Mouse (Mus musculus) erythroblast, embryonic 14.5 days (primary cell): ENCODE results near the gene Arf6. TPM values are rescaled to one million over a fixed set of nuclear protein-coding genes. Genes with fewer than 3 reads are reported as not detected.

Experiments used
- H3K27me3 ChIP-seq: 2 replicates; pipeline ENCODE4 v1.6.1; 2012; ENCODE audit warnings: inconsistent platforms; ENCODE audit not compliant: control insufficient read depth
- H3K36me3 ChIP-seq: 2 replicates; pipeline ENCODE4 v1.6.1; 2012; ENCODE audit warnings: mild to moderate bottlenecking, inconsistent platforms; ENCODE audit not compliant: control insufficient read depth
- H3K4me1 ChIP-seq: 2 replicates; pipeline ENCODE4 v1.6.1; 2012; ENCODE audit warnings: inconsistent platforms; ENCODE audit not compliant: control insufficient read depth
- H3K4me3 ChIP-seq: replicated peaks from 2 replicates; pipeline ENCODE3; 2012; ENCODE audit warnings: moderate library complexity, mild to moderate bottlenecking, inconsistent platforms
- H3K9me3 ChIP-seq: 2 replicates; pipeline ENCODE4 v1.6.1; 2012; ENCODE audit warnings: low read length, inconsistent platforms, mixed read lengths; ENCODE audit not compliant: control insufficient read depth
- GATA1 ChIP-seq: IDR thresholded peaks from 2 replicates; pipeline ENCODE4 v1.6.1; 2012; ENCODE audit warnings: low read length, inconsistent platforms, mixed read lengths
- TAL1 ChIP-seq: IDR thresholded peaks from 3 replicates; pipeline ENCODE4 v1.6.1; 2012; ENCODE audit warnings: low read length, inconsistent platforms, mixed read lengths
- polyA plus RNA-seq: library from polyadenylated mRNA; stranded (reverse); fragments of >175 nt; gene quantifications from 2 replicates; pipeline ENCODE4 v1.2.3, GENCODE M21; 2012

Gene Arf6
- polyA plus RNA-seq, 1 experiment = 24.7 TPM

DNA sequence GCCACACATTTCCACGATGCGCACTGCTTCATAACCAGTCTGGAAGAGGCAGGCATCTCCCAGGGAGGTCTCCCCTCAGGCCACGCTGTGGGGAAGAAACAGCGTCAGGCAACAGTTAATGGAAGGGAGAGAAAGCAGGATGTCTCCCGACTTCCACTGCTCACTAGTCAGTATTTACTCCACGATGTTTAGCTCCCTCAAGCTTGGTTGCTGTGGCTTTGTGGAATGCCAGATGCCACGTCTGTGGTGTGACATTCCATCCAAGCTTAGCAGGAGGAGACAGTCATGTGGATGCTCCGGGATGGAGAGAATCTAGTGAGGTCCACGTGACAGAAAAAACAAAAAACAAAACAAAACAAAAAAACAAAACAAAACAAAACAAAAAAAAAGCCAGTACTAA, 30.1 kb downstream of the Arf6 start:
- TF ChIP-seq GATA1 (no peak), TAL1 (no peak)
- Histone ChIP-seq H3K36me3 (no peaks in the 10 kb centered on the region), H3K4me3 (no peak overlapping the region)

DNA sequence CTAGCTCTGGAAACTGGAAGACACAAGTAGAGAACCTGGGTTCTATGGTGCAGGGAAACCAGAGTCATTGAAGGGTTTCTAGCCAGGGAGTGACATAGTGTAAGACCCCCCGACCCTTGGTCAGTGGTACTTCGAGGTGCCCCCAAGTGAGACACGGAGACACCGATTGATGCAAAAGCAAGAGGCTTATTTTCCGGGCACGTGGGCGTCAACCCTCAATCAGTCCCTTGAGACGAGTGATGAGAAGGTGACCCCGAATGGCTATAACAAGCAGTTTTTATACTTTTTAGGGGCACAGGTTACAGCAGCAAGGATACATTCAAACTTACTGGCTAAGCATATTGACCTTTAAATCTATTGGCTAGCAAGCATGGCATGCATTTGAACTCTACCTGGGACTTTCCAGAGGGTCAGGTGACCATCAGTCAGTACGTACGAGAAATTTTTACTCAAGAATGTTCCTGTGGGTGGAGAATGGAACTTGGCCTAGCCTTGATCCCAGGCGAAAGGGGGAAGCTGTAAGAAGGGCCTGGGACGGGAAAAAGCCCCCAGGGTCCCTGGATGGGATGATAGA, 30.7 kb downstream of the Arf6 start:
- Histone ChIP-seq H3K36me3 (no peaks in the 10 kb centered on the region), H3K4me1 (no peaks in the 10 kb centered on the region), H3K27me3 (no peaks in the 10 kb centered on the region), H3K9me3 (no peaks in the 10 kb centered on the region), H3K4me3 (no peak overlapping the region)
- no peak for TF ChIP-seq TAL1
- no peak for TF ChIP-seq GATA1

More for the DNA sequence above, 30.1 kb downstream of the Arf6 start:
- no peaks in the 10 kb centered on the region for H3K9me3 ChIP-seq
- H3K4me1 ChIP-seq = no peaks in the 10 kb centered on the region
- H3K27me3 ChIP-seq = no peaks in the 10 kb centered on the region

DNA sequence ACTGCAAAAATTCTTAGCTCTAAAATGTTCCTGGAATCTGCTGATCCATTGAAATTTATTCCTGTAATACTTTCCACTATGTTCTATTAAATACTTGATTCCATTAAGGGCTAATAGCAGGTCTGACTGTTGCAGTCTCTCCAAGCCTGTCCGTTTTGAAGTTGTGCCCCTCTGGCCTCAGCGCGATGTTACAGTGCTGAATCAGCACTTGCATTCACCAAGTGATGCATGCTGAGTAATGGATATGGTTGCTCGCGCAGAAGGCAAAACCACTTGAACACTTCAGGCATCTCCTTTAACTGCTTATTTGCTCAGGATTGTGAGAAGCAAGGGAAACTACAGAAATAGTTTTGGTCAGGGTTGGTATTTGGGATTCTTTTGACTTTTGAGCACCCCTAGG, 38.8 kb downstream of the Arf6 start:
- no peak for TF ChIP-seq GATA1
- no peak for TF ChIP-seq TAL1
- no peaks in the 10 kb centered on the region for H3K36me3 ChIP-seq
- no peak overlapping the region for H3K4me3 ChIP-seq
- no peaks in the 10 kb centered on the region for H3K4me1 ChIP-seq
- H3K27me3 ChIP-seq = no peaks in the 10 kb centered on the region
- H3K9me3 ChIP-seq = no peaks in the 10 kb centered on the region

DNA sequence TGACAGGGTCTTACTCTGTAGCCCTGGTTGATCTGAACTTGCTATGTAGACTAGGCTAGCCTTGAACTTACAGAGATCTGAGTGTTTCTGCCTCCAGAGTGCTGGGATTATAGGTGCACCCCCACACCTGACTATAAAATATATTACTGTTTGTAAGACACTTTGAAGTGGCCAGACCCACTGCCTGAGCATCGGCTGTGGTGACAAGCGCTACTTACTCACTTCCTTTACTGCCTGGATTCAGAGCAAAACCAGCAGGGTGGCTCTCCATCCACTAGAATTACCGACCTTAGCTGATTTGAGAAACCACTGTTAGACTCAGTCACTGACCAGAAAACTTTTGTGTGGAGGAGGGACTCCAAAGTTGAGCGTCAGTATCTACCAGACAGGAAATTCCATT, 40.0 kb downstream of the Arf6 start:
- no peaks in the 10 kb centered on the region for H3K4me1 ChIP-seq
- no peaks in the 10 kb centered on the region for H3K36me3 ChIP-seq
- no peak overlapping the region for H3K4me3 ChIP-seq
- H3K9me3 ChIP-seq = no peaks in the 10 kb centered on the region
- H3K27me3 ChIP-seq = no peaks in the 10 kb centered on the region
- TF ChIP-seq TAL1 = no peak
- no peak for TF ChIP-seq GATA1

DNA sequence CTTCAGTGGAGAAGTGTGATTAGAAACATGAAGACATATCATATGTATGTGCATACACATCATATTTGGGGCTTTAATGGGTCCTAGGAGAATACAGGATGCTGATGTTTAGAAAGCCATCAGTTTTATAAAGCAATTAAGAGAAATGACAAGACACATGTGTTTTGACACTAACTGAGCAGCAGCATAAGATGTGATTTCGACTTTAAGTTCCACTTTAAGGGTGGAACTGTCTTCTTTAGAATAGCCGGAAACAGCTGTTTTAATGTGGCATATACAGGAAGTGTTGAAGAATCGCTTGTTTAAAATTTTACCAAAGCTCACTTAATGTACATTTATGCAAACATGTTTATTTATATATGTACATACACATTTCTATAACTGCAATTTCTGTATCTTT, 41.4 kb downstream of the Arf6 start:
- Histone ChIP-seq H3K4me1 (no peaks in the 10 kb centered on the region), H3K36me3 (no peaks in the 10 kb centered on the region), H3K27me3 (no peaks in the 10 kb centered on the region), H3K4me3 (no peak overlapping the region), H3K9me3 (no peaks in the 10 kb centered on the region)
- TF ChIP-seq GATA1 (no peak), TAL1 (no peak)

DNA sequence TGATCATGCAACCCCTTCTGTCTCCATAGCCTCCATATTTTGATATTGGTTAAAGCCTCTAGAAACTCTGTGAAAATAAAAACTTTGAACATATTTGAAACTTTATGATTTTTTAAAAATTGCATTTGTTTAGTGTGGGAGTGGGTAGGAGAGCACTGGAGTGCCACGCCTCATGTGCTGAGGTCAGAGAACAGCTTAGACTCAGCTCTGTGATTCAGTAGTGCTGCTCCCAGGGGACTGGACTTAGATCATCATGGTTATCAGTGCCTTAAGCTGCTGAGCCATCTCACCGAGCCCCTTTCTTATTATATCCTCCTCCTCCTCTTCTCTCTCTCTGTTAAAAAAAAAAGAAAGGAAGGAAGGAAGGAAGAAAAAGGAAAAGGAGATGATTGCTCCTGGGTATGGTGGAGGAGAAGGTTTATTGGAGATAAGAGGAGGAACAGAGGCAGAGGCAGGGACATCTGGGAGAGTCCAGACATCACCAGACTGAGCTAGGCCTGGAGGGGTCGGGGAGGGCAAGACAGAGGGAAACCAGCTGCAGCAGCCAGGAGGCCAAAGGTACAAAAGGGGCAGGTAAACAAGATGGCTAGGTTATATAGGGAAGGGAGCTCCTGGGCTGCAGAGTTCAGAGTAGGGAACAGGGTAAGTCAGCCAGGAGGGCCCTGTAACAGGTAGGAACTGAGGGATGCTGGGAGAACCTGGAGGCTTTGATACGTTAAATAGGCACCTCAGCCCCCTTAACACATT, 43.0 kb downstream of the Arf6 start:
- no peaks in the 10 kb centered on the region for H3K36me3 ChIP-seq
- no peaks in the 10 kb centered on the region for H3K4me1 ChIP-seq
- TF ChIP-seq GATA1 = no peak
- TF ChIP-seq TAL1 = no peak
- no peaks in the 10 kb centered on the region for H3K9me3 ChIP-seq
- H3K4me3 ChIP-seq = no peak overlapping the region
- H3K27me3 ChIP-seq = no peaks in the 10 kb centered on the region

DNA sequence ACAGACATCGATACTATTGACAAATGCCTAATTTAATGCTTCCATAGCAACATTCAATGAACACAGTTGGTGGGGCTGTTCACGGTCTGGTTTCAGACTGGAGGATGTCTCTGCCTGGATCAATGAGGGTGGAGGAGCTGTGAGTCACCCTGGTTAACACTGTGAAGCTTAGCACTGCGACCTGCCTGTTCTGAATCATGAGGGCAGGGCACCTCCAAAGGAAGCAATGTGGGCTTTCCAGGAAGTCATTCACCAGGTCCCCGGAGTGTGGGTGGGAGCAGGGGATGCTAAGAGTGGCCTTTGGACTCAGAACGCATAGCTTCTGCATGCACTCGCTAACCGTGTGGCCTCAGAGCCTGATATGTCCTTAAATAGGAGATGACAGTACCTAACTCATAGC, 44.8 kb downstream of the Arf6 start:
- no peaks in the 10 kb centered on the region for H3K4me1 ChIP-seq
- H3K9me3 ChIP-seq = no peaks in the 10 kb centered on the region
- no peaks in the 10 kb centered on the region for H3K27me3 ChIP-seq
- no peak for TF ChIP-seq GATA1
- TF ChIP-seq TAL1 = no peak
- no peak overlapping the region for H3K4me3 ChIP-seq
- H3K36me3 ChIP-seq = no peaks in the 10 kb centered on the region

DNA sequence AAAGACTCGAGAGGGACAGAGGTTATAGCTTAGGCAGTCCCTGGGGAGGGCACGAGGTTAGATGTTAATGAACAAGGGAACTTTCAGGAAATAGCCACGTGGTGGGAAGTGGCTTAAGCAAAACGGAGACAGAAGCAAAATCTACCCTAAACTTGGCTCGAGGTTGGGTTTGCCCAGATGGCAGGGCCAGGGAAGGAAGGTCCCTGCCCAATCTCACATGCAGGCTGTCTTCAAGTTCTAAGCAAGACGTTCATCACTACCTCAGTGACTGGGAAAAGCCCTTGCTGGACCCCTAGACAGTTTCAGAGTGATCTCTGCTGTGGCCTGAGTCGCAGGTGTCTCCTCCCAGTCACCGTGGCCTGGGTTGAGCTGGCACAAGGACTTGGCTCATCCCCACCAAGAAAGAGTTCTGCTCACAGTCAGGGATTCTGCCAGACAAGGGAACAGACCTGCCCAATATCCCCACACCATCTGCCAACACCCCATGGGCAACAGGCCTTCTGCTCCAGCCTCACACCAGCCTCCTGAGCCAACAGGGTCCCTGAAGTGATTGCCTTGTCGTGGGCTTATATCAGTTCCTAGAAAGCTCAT, 45.8 kb downstream of the Arf6 start:
- Histone ChIP-seq H3K36me3 (no peaks in the 10 kb centered on the region), H3K27me3 (no peaks in the 10 kb centered on the region), H3K4me3 (no peak overlapping the region), H3K4me1 (no peaks in the 10 kb centered on the region), H3K9me3 (no peaks in the 10 kb centered on the region)
- TF ChIP-seq GATA1 (no peak), TAL1 (no peak)

DNA sequence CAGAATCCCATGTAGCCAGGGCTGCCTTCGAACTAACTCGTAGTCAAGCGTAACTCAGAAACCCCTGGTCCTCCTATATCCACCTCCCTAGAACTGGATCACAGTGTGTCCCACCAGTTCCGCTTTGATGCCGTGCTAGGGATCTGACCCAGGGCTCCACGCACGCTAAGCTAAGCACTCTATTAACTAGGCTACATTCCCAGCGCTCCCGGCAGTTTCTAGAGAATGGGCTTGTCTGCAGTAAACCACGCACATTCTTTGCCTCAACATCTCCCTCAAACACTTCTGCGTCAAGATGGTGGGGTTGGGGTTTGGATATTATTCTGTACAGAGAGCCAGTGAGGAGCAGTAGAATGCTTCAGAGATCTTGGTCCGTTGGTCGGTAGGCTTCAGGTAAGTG, 46.7 kb downstream of the Arf6 start:
- H3K36me3 ChIP-seq = no peaks in the 10 kb centered on the region
- no peaks in the 10 kb centered on the region for H3K9me3 ChIP-seq
- no peaks in the 10 kb centered on the region for H3K27me3 ChIP-seq
- TF ChIP-seq GATA1 = no peak
- no peak for TF ChIP-seq TAL1
- H3K4me3 ChIP-seq = no peak overlapping the region
- H3K4me1 ChIP-seq = no peaks in the 10 kb centered on the region
